Mouse (Mus musculus) neutrophil, adult 83 days (primary cell): Measurements from ENCODE around the gene Taf3. TPM values are rescaled to one million over a fixed set of nuclear protein-coding genes. Genes with fewer than 3 reads are reported as not detected.

Source experiments
- total RNA-seq, 2 experiments: library from RNA; stranded (reverse); gene quantifications; one replicate each; pipeline ENCODE4 v1.2.4; 2023

The Taf3 gene
- total RNA-seq: 10 to 100 TPM in 1 of 2 experiments, 1 to 10 TPM in 1; 9.5 to 10.2 TPM

DNA sequence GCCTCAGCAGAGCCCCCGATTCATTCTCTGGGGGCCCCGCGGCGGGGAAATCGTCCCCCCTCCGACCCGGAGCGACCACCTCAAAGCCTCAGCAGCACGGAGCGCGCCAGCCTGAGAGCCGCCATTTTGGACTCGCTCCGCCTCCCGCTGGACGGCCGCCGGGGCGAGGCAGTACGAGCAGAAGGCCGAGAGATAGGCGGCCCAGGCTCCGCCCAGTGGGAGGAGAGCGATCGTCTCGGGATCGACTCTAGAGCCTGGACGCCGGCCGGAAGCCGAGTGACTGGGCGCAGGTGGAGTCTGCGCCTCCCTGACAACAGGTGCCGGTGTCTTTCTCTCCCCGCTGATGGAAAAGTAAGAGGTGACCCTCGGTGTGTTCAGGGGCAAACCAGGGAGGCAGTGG lies at the start of gene Taf3:
Gene Taf3, minus strand, starts transcription at position 136 of the 400 bp plus-strand sequence.

DNA sequence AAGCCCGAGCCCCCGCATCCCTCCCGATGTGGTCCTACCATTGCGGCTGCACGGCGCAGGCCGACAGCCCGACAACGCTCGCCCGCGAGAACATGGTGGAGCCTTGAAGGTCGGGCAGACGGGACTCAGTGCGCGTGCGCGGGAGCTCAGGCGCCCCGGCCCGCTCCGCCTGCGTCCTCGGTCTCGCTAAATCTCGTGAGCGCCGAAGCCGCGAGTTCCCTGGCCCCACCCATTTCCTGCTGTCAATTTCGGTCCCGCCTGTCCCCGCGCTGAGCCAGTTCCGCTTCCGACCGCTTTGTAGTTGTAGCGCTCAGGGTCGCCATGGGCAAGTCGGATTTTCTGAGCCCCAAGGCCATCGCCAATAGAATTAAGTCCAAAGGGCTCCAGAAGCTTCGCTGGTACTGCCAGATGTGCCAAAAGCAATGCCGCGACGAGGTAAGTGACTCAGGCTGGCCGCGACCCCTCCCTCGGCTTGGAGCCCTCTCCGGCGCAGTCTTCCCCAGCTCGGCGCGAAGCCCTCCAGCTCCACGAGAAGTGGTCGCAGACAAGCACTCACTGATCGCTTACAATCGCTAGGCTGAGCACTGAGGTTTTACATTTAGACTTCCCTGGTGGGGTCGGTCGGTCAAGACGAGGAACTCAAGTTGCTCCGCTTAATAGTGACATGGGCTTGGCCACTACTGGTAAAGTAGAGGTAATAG lies 32.1 kb upstream of the Taf3 start, which contains the start of the genes Atp5c1 and Kin:
Gene Atp5c1, minus strand, starts transcription at position 201 of the 701 bp plus-strand sequence.
Gene Kin, plus strand, starts transcription at position 284 of the 701 bp plus-strand sequence.

DNA sequence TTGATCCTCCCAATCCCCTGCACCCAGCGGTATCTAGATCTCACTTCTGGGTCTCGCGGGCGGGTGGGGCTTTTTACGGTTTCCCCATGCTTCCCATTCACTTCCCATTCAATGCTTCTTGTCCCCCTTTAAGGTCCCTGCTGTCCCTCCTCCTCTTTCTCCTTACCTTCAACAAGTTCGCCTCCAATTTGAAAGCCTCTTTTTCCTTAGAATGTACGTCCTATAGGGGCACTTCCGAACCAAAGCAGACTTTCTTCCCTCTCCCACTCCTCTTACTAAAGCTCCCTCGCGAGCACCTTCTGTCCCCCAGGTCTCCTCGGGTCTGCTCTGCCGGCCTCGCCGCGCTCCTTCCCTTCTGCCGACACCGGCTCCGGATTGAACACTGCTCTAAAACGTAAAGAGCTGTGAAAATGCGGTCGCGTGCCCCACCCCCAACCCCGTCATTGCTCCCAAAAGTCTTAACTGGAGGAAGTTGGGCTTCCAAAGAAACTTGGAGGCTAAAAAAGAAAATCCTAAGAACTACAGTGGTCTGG lies 158.7 kb downstream of the Taf3 start, which contains the start of gene Gata3:
Gene Gata3, minus strand, starts transcription at position 384 of the 533 bp plus-strand sequence.

DNA sequence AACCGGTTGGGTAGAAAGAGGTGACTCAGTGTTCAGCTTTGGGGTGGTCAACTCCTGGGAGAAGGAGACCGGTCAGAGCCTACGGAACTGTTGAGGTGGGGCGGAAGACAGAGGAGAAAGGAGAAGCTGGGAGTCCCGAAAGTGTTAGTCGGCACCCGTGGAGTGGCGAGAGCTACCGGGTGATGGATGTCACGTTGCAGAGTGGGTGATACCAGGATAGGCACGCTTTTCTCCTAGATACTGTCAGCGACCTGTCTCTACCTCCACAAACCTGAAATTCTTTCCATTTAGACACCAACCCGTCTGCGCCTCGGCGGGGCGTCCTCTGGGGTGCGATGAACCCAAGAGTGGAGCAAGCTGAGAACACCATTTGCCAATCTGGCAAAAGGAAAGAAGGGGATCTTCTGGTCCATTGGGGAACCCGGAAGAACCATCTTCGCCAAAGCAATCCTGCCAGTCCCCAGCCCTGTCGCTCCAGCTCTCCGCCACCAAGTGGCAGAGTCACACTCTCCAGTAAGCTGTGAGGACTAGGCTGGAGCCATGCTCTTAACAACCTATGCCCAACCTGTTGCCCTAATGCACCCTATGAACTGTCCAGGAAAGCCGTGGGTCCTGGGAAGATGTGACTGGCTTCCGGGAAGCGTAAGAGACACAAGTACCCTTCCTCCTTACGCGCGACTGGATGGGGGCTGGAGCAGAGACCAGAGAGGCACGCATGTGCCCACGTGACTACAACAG lies 159.3 kb downstream of the Taf3 start, which contains the start of gene 9230102O04Rik:
Gene 9230102O04Rik, minus strand, starts transcription at position 628 of the 738 bp plus-strand sequence.

DNA sequence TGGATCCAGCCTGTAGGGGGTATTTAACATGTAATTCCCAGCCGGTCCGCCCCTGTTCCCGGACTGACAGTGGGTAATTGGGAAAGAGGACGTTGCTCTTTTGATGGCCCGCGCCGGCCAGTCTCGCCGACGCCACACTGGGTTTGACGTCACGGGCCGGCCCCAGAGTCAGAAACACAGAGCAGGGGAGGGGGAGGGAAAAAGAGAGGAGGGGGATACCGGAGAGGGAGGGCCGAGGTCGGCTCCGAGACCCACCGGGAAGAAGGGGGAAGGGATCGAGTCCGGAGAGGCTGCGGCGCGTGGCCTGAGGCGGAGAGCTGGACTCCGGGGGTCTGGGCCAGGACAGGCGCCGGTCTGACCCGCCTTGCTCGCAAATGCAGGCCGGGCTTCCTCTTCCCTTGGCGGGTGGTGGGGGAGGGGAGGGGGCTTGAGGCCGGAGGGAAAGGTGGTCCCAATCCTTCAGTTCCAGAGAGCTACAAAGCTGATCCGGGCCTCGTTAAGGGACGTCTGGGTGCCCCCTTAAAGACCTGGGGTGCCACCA lies 167.3 kb downstream of the Taf3 start, which contains the start of gene 4930412O13Rik:
Gene 4930412O13Rik, plus strand, starts transcription at position 202 of the 541 bp plus-strand sequence.

Other genes starting within 250 kb of the Taf3 start
- gene 4930412O13Rik, start 167.3 kb downstream of the Taf3 start, total RNA-seq: not detected
- gene 9230102O04Rik, start 159.1 kb downstream of the Taf3 start, total RNA-seq: not detected
- 1 to 10 TPM in 1 of 2 experiments, under 1 TPM in 1; 0.77 to 2.1 TPM for gene Gata3, start 158.6 kb downstream of the Taf3 start, total RNA-seq
- gene Atp5c1, start 31.9 kb upstream of the Taf3 start, total RNA-seq: 100 to 1,000 TPM; 115 to 116 TPM
- gene Kin, start 32.0 kb upstream of the Taf3 start, total RNA-seq: 10 to 100 TPM; 15.8 to 17.9 TPM
- gene Itih2, start 82.8 kb upstream of the Taf3 start, total RNA-seq: not detected
- gene Itih5, start 105.0 kb upstream of the Taf3 start, total RNA-seq: 1 to 10 TPM; 6.6 TPM